Mouse (Mus musculus) liver (tissue): ENCODE measurements around the gene Tmem252.
A peak's percentile ranks its signal among the peaks of the same experiment; 100 is the strongest.

Experiments used
- DNase-seq: peaks from one replicate; pipeline ENCODE4 v3.0.0-alpha.2; 2020; ENCODE audit warnings: mixed read lengths

Gene Tmem252

DNA sequence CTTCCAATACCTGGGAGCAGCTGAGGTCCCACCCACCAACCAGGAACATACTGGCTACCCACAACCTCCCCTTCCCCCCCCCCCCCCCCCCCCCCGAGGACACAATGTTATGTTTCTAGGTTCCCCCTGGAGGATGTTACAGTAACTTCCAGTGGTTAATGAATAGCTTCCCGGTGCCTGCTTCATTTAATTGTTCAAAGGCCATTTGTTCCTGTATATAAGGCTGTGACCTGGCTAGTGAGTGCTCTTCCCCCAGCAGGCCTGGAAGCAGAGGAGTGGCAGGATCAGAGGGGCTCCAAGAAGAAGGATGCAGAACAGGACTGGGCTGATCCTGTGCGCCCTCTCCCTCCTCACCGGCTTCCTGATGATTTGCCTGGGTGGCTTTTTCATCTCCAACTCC is at the start of gene Tmem252:
Gene Tmem252, plus strand, starts transcription at position 247 of the 400 bp plus-strand sequence.
- DNase-seq, result no peak

DNA sequence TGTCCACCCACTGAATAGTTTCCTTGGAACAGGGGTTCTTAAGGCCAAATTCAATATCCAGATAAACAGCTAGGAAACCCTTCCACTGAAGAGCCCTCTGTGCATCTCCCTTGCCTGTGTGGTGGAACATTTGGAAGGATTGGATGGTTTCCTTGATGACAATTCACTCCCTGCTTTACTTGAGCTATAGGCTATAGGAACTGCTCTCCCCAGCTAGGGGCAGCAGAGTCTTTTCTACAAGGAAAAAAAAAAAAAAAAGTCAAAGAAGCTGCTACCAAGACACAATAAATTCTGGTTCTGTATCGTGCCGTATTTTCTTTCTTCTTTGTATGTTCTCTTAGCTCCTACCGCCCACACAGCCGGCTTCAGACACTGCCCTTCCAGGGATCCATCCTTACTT is 45.8 kb upstream of the Tmem252 start:
- no peak for DNase-seq

DNA sequence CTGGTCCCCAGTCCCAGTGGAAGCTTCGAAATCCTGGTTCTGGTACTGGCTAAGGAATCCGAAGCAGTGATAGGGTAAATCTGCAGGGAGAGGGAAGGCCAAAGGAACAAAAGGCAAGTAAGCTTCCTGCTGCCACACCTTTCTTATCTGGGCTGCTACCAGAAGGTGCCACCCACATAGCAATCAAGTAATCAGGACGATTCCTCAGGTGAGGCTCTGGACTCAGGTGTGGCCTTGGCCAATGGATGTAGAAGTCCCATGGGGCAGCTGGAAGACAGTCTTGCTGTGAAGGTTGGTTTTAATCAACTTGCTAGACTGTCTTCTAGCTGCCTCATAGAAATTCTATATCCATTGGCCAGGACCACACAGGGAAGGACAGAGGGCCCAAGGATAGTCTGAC is 40.8 kb upstream of the Tmem252 start:
- no peak for DNase-seq

DNA sequence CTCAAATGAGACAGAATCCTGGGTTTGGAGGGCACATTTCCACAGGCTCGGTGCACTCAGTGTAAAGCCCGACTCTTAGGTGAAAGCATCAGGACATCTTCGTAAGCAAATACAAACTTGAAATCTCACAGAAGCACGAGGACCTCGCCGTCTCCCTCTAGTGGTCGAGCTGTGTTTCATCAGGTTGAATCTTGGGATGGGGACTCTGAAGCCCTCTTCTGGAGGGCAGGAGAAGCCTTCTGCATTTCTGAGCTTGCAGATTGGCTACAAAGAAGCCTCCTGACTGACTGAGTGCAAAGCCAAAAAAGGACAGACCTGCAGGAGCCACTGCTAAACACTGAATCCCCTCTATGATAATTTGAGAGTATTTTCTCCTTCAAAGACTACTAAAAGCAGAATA is 39.2 kb upstream of the Tmem252 start:
- DNase-seq, result peak; percentile 65

DNA sequence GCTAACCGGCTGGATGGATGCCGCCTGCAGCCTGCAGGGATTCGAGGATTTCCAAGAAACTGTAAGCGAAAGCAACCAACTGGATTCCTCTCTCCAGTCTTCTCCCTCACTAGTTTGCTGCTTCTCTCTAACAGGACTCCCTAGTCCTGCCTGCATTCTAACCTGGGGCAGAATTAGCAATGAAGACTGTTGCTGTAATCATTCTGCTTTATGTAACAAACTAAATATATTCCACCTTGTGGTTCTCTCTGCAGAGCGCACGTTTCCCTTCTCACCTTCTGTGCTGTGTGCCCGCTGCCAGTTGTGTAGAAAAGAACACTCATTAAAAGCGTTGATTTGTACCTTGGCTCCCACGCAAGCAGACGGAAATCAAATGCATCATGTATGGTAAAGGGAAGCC is 37.2 kb upstream of the Tmem252 start:
- no peak for DNase-seq

DNA sequence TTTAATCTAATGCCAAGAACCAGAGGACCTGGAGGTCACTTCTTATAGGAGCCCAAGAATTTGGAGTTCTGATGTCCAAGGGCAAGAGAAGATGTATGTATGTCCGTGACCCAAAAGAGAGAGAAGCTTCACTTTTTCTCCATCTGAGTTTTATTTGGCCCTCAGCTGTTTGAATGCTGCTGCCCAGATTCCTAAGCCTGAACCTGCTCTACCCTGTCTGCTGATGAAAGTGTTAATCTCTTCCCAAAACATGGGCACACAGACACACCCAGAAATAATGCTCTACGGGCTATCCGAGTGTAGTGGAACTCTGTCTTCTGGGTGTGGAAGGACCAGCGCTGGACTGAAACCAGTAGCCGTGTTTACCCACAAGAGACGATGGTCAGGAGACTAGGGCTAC is 35.8 kb upstream of the Tmem252 start:
- no peak for DNase-seq

DNA sequence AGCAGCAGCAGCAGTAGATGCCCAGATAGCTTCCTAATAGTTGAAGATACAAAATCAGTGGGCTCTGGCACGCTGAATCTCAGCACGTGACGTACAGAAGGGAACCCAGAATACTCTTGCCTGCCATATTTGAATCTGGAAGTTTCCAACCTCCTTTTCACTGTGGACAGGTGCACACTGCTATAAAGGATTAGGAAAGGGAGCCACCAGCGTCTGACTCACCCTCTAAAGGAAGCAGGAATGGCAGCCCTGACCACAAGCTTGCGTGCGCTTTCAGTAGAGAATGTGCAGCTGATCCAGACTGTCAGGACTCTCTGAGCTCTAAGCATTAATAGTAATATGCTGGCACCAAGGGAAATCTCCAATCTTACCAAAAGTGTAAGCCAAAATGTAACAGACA is 32.8 kb upstream of the Tmem252 start:
- no peak for DNase-seq

DNA sequence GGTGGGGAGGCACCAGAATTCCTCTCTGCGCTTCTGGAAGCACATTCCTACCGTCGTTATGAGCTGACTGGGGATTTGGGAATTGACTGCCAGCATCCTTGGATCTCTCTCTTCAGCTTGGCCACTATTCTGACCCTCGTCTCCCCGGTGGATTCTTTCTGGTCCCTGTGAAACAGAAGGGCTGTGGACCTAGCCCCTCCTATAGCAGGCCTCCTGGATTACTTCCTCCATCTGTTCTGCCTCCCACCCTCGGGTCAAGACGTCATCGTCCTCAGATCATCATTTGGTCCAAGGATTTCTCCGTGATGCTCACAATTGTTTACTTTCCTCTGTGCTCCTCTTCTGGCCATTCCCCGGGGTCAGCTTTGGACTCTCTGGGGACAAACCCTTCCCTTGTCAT is 28.8 kb upstream of the Tmem252 start:
- DNase-seq, result no peak

DNA sequence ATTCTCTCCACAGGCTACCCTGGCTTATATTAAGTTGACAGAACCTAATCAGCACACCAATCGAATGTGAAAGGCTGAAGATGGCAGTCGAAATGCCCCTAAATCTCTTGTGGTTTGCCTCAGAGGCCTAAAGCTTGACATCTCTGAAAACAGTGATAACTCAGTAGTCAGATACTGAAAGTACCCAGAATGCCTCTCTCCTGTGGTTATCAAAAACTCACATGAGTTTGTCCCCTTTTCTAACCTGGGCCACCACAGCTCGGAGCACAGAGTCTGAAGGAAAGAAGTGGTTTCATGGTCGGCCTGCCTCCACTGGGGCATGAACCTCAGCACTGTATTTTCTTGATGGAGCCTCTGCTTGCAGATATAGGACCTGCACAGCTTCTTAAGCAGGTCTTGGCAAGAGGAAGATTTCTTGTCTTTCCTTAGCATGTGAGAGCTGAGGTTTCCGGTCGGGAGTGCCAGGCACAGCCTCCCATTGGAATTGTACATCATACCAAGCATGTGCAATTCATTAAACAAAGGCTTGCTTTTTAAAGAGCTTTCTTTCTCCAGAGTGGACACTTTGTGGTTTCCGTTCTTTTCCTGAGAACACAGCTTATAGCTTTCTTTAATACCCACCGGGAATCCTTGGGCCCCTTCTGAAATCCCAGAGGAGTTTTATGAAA is 27.5 kb upstream of the Tmem252 start:
- DNase-seq, result no peak

DNA sequence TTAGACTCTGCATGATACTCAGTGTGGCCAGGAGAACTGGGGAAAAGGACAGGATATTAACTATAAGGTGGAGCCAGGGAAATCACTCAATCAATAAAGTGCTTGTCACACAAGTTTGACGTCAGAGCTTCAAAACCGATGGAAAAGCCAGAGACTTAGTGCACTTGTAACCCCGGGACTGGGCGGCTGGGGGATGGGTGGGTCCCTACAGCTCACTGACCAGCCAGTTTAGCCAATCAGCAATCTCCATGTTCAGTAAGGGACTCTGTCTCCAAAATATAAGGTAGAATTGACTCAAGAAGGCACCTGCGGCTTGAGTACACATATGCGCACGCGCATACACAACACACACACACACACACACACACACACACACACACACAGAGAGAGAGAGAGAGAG is 25.8 kb upstream of the Tmem252 start:
- no peak for DNase-seq

DNA sequence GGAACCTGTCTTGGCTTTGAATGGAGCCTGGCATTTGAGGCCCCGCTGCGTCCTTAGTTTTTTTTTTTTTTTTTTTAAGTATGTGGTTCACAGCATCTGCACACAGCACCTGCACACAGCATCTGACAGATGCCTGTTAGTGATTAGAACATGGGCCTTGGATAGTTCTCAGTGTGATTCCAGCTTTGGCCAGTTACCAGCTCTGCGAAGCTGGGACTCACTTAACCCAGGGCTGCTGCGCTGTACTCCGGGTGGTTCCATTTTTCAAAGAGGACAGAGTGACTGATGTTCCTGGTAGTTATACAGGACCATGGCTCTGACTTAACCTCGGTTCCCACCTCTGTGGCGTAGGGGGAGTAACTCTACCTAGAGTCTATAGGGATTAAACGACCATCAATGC is 23.4 kb upstream of the Tmem252 start:
- DNase-seq, result no peak

DNA sequence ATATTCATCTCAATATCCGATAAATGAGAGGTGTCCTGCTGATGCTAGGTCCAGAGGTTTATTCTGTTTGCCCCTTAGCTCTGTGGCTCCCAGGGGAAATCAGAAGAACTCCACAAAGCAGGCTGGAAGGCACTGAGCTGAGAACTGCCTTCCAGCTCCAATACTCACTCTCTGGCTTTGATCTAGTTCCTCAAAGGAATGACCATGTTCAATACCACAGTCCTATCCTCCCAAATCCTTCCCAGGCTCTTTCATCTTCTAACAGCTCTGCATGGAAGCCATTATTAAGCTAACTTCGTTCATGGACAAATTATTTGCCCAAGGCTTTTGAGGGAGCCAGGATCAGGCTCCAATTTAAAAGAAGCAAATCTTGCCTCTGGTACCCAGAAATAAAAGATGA is 22.2 kb upstream of the Tmem252 start:
- DNase-seq, result no peak

DNA sequence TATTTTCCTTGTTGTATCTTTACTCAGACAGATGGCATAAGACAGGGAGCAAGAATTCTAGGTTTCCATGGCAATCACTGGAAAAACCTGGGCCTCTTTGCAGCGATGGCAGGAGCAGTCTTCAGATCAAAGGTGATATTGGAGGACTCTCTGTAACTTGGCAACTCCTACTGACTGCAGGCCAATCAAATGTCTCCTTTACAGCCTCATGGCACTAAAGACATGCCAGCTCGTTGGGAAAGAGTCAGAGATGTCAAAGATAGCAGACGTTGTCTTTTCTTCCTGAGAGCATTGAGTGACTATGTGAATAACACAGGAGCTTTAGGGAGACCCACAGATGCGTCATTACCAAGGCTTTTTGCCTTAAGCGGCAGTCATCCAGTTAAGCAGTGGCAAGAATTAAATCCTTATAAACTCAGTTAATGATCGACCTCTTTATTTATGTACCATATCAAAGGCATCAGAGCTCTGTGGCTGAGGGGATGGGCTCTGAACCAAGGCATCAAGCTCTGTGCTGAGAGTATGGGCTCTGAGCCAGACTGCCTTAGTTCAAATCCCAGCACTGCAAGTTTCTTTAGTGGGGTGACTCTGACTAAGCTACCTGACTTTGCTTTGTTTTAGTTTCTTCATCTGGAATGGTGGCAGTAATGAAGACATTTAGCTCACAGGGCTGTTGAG is 21.3 kb upstream of the Tmem252 start:
- DNase-seq, result no peak

DNA sequence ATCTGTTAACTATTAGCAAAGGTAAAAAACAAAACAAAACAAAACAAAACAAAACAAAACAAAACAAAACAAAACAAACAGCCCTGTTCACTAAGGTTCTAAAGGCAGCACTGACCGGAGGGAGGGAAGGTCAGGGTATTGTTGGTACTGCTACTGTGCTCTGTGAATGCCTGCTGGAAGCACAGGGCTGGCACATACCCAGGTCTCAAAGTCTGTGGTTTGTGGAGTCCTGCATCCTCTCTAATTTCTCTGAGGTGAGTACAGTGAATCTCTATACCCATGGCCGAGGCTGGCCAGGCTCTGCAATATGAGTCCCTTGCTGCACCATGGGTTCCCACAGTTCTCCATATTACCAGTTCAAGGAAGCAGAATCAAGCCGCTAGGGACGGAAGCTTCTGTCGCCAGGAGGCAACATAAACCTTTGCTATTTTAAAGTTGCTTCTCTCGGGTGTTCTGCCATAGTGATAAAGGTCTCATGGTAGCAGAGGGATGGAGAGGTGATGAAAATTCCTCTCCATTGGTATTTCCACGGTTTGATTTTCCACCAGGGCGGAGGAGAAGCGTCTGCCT is 20.5 kb upstream of the Tmem252 start:
- DNase-seq, result no peak

DNA sequence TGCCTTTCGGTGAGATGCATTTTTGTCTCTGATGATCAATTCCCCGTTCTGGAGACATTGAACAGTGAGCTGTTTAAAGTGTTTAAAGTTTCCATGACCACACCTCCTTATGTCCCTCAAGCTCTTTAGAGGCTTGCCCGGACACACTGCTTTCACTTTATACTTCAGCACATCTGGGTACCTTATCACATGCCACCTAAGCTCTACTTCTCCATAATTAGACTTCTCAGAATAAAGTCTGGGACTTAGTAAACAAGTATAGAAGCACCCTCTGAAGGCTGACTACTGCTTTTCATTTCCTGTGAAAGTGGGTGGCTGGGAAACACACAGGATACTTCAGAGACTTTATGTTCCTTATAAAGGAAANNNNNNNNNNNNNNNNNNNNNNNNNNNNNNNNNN is 16.8 kb upstream of the Tmem252 start:
- DNase-seq, result no peak

DNA sequence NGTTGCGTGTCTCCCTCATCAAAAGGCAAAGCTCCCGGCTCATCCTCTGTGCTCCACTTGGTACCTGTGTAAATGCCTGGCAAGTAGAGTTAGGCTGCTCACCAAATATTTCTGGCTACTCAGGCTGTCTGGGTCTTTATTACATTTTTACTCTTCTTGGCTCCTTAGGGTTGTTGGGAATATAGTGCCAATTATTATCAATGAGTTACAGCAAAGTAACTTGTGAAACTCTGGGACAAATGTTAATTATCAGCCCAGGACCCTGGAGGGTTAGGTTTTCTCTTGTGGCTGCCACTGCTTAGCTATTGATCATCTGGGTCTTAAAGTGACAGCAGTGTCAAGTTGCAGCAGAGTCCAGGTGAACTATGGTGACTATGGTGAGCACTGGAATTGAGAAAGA is 11.5 kb upstream of the Tmem252 start:
- DNase-seq, result no peak

DNA sequence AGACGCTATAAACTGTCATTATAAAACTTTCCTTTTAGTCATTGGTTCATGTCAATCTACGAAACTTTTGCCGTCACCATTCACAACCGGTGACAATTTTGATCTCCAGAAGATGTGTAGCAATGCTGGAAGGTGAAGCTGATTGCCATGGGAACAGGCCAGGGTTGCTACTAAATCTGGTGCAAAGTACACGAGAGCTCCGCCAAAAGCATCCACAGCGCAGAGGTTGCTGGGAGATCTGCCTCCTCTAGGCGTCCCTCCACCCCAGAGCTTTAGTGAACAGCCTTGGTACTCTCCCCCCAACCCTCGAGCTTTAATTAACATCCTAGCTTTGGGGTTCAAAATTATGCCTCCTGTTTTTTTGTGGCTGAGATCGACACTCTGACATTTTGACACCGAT is 8.0 kb upstream of the Tmem252 start:
- no peak for DNase-seq

DNA sequence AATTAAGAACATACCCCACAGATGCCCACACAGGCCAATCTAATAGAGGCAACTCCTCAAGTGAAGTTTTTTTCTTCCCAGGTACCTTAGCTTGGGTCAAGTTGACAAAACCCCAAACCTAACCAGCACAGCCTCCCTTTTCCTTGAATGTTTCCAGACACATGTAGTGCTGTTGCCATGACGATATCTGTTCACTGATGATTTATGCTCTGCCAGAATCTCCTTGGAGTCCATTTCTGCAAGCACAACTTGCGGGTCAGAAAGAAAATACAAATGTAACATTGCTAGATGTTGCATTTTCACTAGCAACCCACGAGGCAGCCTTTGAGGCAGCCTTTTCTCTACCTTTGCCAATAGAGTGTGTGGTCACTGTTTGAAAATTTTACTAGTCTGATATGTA is 6.3 kb upstream of the Tmem252 start:
- DNase-seq, result no peak

DNA sequence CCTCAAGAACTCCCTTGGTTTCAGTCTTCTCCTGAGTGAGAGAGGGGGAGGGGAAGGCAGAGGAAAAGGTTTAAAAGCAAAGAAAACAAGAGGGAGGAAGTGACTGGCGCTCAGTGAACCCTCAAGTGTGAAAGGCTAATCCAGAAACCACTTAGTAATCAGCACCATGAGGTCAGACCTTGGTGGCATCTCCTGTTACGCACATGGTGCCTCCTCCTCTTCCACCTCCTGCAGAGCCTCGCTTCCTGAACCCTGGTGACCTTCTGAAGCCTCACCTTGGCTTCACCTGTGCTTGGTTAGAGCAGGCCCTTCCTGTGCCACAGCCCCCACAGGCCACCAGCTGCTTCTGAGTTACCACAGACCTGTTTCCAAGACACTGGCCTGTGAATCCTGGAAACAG is 2.2 kb upstream of the Tmem252 start:
- DNase-seq, result no peak

DNA sequence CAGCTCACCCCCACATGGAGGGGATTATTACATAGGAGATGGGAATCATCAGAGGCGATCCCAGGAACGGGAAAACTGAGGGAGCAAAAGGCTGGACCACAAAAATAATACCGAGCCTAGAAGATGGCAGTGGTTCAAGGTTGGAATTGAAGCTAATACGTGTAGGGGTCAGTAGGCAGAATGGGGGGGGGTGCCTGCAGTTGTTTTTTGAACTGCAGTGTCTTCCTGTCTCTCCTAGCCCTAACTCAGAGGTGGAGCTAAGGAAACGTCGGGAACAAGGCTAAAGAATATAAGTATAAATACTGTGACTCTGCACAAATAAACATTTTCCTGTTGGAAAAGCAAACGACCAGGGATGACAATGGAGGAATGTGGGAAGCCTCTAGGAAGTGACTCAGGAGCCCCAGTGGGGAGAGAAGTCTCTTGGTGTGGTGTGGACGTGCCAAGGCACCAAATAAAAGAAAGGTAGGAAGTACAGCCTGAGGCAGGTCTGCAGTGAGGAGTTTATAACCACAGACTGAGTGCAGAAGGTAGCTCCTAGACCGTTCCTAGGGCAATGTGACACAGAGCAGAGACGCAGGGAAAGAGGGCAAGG is 1.3 kb upstream of the Tmem252 start:
- DNase-seq, result no peak

DNA sequence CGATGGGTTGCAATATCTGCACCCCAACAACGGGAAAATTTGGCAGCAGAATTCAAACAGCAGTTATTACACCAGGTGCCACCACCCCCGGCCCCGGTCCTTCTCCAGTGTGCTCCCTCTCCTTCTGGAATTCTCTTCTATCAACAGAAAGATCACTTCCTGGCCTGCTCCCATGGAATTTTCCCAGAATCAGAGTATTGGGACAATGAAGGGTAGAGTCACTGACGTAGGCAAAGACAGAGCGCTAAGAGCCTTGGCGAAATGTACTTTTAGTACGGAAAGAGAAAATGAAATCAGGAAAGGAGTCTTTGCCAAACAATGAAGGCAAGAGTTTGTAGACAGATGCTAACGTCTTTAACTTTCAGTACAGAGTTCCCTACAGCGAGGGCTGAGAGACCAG is 477 bp upstream of the Tmem252 start:
- DNase-seq, result no peak

DNA sequence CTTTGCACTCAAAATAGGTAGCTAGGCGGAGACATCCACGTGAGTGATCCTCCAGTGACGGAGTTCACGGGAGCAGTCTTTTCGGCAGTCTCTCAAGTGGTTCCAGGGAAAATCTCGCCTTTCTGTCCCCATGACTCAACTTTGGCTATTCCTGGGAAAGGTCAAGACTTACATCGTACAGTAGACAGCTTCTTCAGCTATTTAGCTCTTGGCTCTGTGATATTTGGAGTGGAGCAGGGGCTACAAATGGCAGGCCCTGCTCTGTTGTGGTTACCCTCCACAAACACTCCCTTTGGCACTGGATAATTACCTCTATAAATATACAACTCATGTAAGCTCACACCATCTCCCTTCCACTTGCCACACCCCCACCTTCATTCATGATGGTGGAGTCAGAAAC is 2.6 kb downstream of the Tmem252 start:
- DNase-seq, result no peak

DNA sequence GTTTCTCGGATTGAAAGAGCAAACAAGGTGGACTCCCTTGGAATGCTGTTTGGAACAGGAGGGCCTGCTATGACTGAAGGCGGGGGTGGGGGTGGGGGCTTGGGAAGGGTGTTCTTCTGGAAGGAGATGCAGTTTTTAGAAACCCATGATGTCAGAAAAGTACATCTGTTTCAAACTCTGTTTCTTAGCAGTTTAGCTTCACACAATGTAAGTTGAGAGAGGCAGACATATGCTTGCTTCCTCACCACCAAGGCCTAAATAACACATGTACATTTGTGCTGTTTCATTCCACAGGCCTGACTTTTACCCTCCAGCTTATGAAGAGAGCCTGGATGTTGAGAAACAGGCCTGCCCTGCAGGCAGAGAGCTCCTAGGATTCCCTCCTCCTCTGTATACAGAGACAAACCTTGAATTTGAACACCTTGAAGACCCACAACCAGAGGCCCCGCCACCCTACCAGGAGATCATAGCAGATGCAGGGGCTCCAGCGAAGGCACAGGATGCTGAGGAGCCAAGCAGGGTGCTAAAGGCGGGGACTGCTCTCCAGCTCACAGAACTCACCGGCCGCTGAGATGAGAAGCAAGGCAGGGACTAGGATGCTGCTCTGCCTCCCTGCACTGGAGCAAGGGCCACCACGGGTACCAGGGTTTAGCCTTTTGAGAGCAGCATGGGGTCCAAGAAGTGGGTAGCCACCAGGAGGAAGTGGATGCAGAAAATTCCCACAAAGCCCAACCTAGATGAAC is 3.6 kb downstream of the Tmem252 start:
- DNase-seq, result no peak
